Mouse (Mus musculus): ENCODE data around the gene Slc22a1. TPM values are rescaled to one million over a fixed set of nuclear protein-coding genes. Genes with fewer than 3 reads are reported as not detected.
"Not testable (repeated sequence)": the region's sequence is repeated elsewhere in the genome, so short reads cannot be mapped to it uniquely, and the experiment has no call there.

Gene Slc22a1
- polyA plus RNA-seq, 1 experiment from 2014 or later, result 0.58 TPM

- no peak overlapping the region for H3K4me3 ChIP-seq
- peaks cover 7% of the 10 kb centered on the region; the same call in 1 of the 2 replicates for H3K4me1 ChIP-seq
- 87% methylated on average over 13 of the region's 13 CpGs for WGBS
- no peak overlapping the region for H3K4me2 ChIP-seq
- H3K9me3 ChIP-seq, result no peaks in the 10 kb centered on the region
- peaks cover 82% of the 10 kb centered on the region for H3K36me3 ChIP-seq
- no peak overlapping the region for H3K9ac ChIP-seq
- ATAC-seq (ENCODE audit: insufficient number of reproducible peaks, insufficient read depth, low FRiP score, low TSS enrichment, low read depth), result no peak
- no peak overlapping the region for H3K27ac ChIP-seq
- H3K27me3 ChIP-seq, result no peaks in the 10 kb centered on the region
These were observed 8.0 kb upstream of the Slc22a1 start for GRCm38 (mm10) chr17:12683582-12683981.

DNA sequence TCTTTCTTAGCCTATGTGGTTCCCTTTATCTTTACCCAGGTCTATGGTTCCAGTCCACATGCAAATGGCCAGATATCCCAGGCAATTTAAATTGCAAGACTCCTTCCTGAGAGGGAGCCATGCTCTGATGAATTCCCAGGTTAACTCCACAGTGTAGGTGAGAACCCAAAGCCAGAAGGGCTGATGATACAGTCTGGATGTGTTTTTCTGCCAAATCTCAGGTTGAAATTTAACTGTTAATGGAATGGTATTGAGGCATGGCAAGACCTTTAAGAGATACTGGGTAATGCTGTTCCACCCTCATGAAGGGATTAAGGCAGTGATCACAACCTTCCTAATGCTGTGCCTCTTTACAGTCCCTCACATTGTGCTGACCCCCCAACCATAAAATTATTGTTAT, 2.6 kb upstream of the Slc22a1 start:
- H3K4me3 ChIP-seq, result no peak overlapping the region
- H3K27me3 ChIP-seq, result no peaks in the 10 kb centered on the region
- H3K36me3 ChIP-seq, result peaks cover 29% of the 10 kb centered on the region
- H3K4me2 ChIP-seq, result no peak overlapping the region
- no peak overlapping the region for H3K27ac ChIP-seq
- no peak overlapping the region for H3K9ac ChIP-seq
- no peak for ATAC-seq (ENCODE audit: insufficient number of reproducible peaks, insufficient read depth, low FRiP score, low TSS enrichment, low read depth)
- no peaks in the 10 kb centered on the region for H3K9me3 ChIP-seq
- no peaks in the 10 kb centered on the region for H3K4me1 ChIP-seq

GRCm38 (mm10) chr17:12677139-12677538, 1.5 kb upstream of the Slc22a1 start:
- no peaks in the 10 kb centered on the region for H3K27me3 ChIP-seq
- ATAC-seq (ENCODE audit: insufficient number of reproducible peaks, insufficient read depth, low FRiP score, low TSS enrichment, low read depth), result no peak
- no peak overlapping the region for H3K4me3 ChIP-seq
- H3K27ac ChIP-seq, result no peak overlapping the region
- H3K9ac ChIP-seq, result no peak overlapping the region
- peaks cover 20% of the 10 kb centered on the region for H3K36me3 ChIP-seq
- no peak overlapping the region for H3K4me2 ChIP-seq
- peaks cover 5% of the 10 kb centered on the region for H3K4me1 ChIP-seq
- no peaks in the 10 kb centered on the region for H3K9me3 ChIP-seq

GRCm38 (mm10) chr17:12674980-12675379, 649 bp downstream of the Slc22a1 start:
- H3K36me3 ChIP-seq; H3K27ac ChIP-seq; H3K27me3 ChIP-seq; H3K4me1 ChIP-seq; H3K4me3 ChIP-seq; H3K4me2 ChIP-seq; ATAC-seq (ENCODE audit: insufficient number of reproducible peaks, insufficient read depth, low FRiP score, low TSS enrichment, low read depth); H3K9ac ChIP-seq; H3K9me3 ChIP-seq: not testable (repeated sequence)
- WGBS, result 86% methylated on average over 7 of the region's 7 CpGs

DNA sequence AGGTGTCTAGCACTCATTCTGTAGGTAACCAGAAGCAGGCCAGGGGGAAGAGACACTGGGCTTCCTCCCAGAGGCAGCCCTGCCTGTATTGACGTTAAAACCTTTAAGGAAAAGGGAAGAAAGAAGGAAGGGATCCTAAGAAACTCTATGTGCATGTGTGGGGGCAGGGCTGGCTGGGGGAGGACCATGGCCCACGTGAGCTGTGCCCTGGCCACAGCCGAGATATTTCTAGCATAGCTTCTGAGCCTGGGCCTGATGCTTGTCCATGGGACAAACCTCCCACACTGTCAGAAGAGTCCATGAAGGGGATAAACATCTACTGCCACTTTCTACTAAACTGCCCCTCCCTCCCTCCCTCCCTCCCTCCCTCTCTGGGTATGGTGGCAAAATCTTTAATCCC, 1.8 kb downstream of the Slc22a1 start:
- no peak for ATAC-seq (ENCODE audit: insufficient number of reproducible peaks, insufficient read depth, low FRiP score, low TSS enrichment, low read depth)
- H3K4me3 ChIP-seq, result no peak overlapping the region
- no peaks in the 10 kb centered on the region for H3K9me3 ChIP-seq
- no peak overlapping the region for H3K4me2 ChIP-seq
- H3K9ac ChIP-seq, result no peak overlapping the region
- no peaks in the 10 kb centered on the region for H3K36me3 ChIP-seq
- no peak overlapping the region for H3K27ac ChIP-seq
- WGBS, result 73% methylated on average over 3 of the region's 3 CpGs
- H3K27me3 ChIP-seq, result no peaks in the 10 kb centered on the region
- H3K4me1 ChIP-seq, result peaks cover 12% of the 10 kb centered on the region

- 32% methylated on average over 7 of the region's 7 CpGs for WGBS
- ATAC-seq (ENCODE audit: insufficient number of reproducible peaks, insufficient read depth, low FRiP score, low TSS enrichment, low read depth), result peak; percentile 48; the same call in 1 of the 2 replicates
- peaks cover 12% of the 10 kb centered on the region for H3K4me1 ChIP-seq
These were observed 3.3 kb downstream of the Slc22a1 start for GRCm38 (mm10) chr17:12672285-12672790.

DNA sequence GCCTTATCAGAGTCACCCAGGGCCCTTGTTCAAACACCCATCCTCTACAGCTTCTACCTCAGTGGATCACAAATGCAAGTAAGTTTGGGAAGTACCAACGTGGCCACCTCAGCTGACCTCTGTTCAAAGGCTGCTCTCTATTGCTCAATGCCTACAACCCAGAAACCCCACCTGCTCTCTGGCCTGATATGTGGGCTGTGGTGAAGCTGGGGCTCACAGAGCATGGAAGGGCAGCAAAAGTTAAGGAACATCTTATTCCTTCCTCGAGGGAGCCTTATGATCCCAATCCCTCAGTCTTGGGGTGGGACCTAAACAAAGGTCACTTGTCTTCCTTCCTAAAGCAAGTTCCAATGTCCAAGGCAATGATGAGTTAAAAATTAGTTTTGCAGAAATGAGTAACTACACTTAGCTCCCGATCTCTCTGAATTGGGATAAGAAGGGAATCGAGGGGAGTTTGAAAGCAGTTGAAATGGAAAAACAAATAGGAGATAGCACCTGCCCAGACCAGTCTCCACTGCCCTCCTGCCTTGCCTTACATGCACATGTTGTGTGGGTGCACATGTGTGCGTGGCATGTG, 4.5 kb downstream of the Slc22a1 start:
- Histone ChIP-seq H3K4me3 (no peak overlapping the region), H3K9me3 (no peaks in the 10 kb centered on the region), H3K27ac (no peak overlapping the region), H3K4me1 (peaks cover 15% of the 10 kb centered on the region), H3K27me3 (no peaks in the 10 kb centered on the region), H3K4me2 (no peak overlapping the region), H3K9ac (no peak overlapping the region), H3K36me3 (no peaks in the 10 kb centered on the region)
- 85% methylated on average over 5 of the region's 5 CpGs for WGBS
- ATAC-seq (ENCODE audit: insufficient number of reproducible peaks, insufficient read depth, low FRiP score, low TSS enrichment, low read depth), result no peak

More at GRCm38 (mm10) chr17:12672285-12672790, 3.3 kb downstream of the Slc22a1 start:
- H3K9me3 ChIP-seq, result no peaks in the 10 kb centered on the region
- H3K4me2 ChIP-seq, result no peak overlapping the region
- H3K27ac ChIP-seq, result no peak overlapping the region
- no peaks in the 10 kb centered on the region for H3K36me3 ChIP-seq
- no peaks in the 10 kb centered on the region for H3K27me3 ChIP-seq
- no peak overlapping the region for H3K4me3 ChIP-seq
- no peak overlapping the region for H3K9ac ChIP-seq

DNA sequence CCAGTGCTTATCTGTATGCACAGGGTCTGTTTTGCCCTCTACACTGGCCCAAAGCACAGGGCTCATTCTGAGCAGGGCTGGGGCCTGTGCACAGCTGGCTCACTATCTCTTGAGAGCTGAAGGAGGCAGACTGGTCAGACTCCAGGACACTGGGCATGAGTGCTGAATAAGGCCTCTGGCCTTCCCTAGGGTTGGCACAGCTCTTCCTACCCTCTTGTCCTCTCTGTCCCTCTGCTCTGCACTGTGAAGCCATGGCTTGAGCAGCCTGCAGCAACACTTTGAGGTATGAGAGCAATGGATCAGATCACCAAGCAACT, 6.3 kb downstream of the Slc22a1 start:
- Histone ChIP-seq H3K4me2 (no peak overlapping the region), H3K4me1 (peaks cover 15% of the 10 kb centered on the region), H3K9me3 (no peaks in the 10 kb centered on the region), H3K27ac (no peak overlapping the region; the same call in 1 of the 2 replicates), H3K9ac (no peak overlapping the region), H3K4me3 (no peak overlapping the region), H3K36me3 (no peaks in the 10 kb centered on the region), H3K27me3 (no peaks in the 10 kb centered on the region)
- no peak for ATAC-seq (ENCODE audit: insufficient number of reproducible peaks, insufficient read depth, low FRiP score, low TSS enrichment, low read depth)

GRCm38 (mm10) chr17:12668478-12669362, 6.9 kb downstream of the Slc22a1 start:
- Histone ChIP-seq H3K4me1 (peaks cover 15% of the 10 kb centered on the region), H3K27ac (no peak overlapping the region; the same call in 1 of the 2 replicates), H3K9me3 (no peaks in the 10 kb centered on the region), H3K4me3 (no peak overlapping the region), H3K27me3 (no peaks in the 10 kb centered on the region), H3K36me3 (no peaks in the 10 kb centered on the region), H3K9ac (no peak overlapping the region), H3K4me2 (no peak overlapping the region)
- ATAC-seq (ENCODE audit: insufficient number of reproducible peaks, insufficient read depth, low FRiP score, low TSS enrichment, low read depth), result no peak
- 54% methylated on average over 7 of the region's 7 CpGs for WGBS

DNA sequence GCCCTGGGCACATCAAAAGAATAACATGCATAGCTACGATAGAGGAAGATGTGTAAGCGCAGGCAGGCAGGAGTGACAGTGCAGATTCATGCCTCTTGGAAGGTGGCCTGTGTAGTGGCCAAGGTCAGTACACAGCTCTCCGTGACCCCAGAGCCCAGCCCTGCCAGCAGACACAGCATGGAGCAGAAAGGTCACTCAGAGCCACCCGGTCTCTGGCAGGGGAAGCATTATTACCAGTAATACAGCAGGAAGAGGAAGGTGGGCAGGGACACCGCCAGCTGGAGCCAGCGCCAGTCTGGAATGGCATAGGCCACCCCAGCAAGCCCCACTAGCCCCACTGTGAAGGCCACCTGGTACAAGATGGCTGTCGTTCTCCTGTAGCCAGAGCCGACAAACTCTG, 11.5 kb downstream of the Slc22a1 start:
- no peak for ATAC-seq (ENCODE audit: insufficient number of reproducible peaks, insufficient read depth, low FRiP score, low TSS enrichment, low read depth)
- no peak overlapping the region for H3K4me2 ChIP-seq
- no peak overlapping the region for H3K4me3 ChIP-seq
- no peaks in the 10 kb centered on the region for H3K9me3 ChIP-seq
- no peak overlapping the region for H3K27ac ChIP-seq
- H3K9ac ChIP-seq, result no peak overlapping the region
- H3K36me3 ChIP-seq, result no peaks in the 10 kb centered on the region
- 0 out of 2 replicates have a peak, but pooled peaks cover 8% of the 10 kb centered on the region for H3K27me3 ChIP-seq
- H3K4me1 ChIP-seq, result 0 out of 2 replicates have a peak, but pooled peaks cover 2% of the 10 kb centered on the region
- WGBS, result 75% methylated on average over 8 of the region's 8 CpGs

DNA sequence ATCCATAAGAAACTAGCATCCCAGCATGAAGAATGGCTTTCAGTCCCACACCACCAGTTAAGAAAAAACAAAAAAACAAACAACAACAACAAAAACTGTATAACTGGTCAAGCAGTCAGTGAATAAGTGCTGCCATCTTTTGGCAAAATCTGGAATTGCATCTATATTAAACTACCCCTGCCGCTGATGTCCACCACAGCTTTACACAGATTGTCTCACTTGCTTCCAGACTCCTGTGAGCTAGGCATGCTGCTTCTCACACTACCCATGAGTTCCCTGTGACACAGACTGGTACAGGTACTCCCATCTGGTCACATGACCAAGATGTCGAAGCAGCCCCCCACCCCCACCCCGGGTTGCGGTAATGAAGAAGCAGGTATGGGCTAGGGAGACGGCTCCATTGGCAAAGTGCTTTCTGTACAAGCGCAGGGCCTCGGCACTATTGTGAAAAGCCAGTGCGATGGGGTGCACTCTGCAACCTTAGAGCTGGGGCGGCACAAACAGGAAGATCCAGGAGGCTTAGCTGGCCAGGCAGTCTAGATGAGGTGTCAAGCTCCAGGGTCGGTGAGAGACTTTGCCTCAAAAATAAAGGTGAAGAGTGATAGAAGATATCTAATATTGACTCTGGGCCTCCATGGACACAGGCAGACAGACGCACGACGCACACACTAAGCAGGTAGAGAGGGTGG, 14.9 kb downstream of the Slc22a1 start:
- Histone ChIP-seq H3K4me2 (no peak overlapping the region), H3K36me3 (no peaks in the 10 kb centered on the region), H3K9me3 (no peaks in the 10 kb centered on the region), H3K4me3 (no peak overlapping the region), H3K4me1 (no peaks in the 10 kb centered on the region), H3K27me3 (0 out of 2 replicates have a peak, but pooled peaks cover 8% of the 10 kb centered on the region), H3K27ac (no peak overlapping the region), H3K9ac (no peak overlapping the region)
- no peak for ATAC-seq (ENCODE audit: insufficient number of reproducible peaks, insufficient read depth, low FRiP score, low TSS enrichment, low read depth)
- 70% methylated on average over 13 of the region's 13 CpGs for WGBS
